Mouse (Mus musculus): Measurements from ENCODE around the gene Ptpn7.

DNA sequence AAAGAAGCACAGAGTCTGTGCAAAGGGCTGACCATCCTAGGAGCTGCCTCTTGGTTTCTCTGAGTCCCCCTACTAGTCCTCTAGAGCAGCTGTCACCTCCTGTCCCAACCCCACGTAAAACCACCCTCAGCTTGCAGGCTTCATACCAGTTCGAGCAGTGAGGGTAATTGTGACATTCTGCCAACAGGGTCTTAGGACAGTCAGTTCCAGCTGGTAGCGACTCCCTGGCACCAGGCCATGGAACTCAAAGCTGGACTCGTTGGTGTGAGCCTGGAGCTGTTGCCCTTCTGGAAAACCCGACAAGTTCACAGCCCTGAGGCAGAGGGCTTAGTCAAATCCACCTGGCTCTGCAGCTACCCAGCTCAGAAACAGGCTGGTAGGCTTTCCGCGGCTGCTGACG lies 6.5 kb upstream of the Ptpn7 start:
- TF ChIP-seq CTCF (IDR thresholded peaks at IDR 0.05; ENCODE audit: control insufficient read depth, insufficient read depth, low read length) (no peak), POLR2A (IDR thresholded peaks at IDR 0.05; ENCODE audit: borderline replicate concordance, control insufficient read depth, low read depth, low read length) (no peak)
